Mouse (Mus musculus): ENCODE data around the gene Ppm1l. TPM values are rescaled to one million over a fixed set of nuclear protein-coding genes. Genes with fewer than 3 reads are reported as not detected.

The Ppm1l gene
- total RNA-seq, 1 experiment from 2014 or later, result 1.5 TPM

DNA sequence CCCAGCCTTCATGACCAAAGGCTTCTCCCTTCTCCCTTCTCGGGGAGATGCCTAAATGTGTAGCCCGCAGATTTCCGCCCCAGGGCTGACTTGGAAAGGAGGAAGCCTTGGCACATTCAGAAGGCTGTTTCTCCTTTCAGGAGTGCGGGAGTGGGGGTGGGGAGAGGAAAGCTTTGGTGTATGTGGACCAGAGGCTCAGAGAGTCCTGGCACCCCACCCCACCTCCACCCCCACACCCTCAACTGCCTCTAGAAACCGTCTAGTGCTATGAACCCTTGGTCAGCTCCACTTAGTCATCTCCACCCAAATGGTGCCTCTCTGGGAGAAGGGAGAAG, 282.5 kb downstream of the Ppm1l start:
- ATAC-seq (replicated peaks; ENCODE audit: insufficient number of reproducible peaks, low FRiP score, low TSS enrichment, poor library complexity, severe bottlenecking), result no peak

DNA sequence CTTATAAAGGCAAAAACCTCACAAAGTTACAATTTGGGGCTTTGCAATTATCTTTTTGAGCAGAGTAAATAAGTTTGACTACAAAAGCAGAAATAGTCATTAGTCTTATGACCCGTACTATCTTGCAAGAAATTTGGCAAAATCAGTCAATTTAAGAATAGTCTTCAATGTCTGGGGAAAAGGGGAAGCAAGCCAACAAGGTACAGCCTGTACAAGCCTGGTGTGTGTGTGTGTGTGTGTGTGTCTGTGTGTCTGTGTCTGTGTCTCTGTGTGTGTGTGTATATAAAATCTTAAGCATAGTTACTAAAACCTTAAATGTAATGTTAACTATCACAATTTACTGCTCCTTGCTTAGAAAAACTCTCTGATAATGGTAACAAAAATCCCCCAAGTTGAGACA, 290.3 kb downstream of the Ppm1l start:
- no peak for ATAC-seq (replicated peaks; ENCODE audit: insufficient number of reproducible peaks, low FRiP score, low TSS enrichment, poor library complexity, severe bottlenecking)

DNA sequence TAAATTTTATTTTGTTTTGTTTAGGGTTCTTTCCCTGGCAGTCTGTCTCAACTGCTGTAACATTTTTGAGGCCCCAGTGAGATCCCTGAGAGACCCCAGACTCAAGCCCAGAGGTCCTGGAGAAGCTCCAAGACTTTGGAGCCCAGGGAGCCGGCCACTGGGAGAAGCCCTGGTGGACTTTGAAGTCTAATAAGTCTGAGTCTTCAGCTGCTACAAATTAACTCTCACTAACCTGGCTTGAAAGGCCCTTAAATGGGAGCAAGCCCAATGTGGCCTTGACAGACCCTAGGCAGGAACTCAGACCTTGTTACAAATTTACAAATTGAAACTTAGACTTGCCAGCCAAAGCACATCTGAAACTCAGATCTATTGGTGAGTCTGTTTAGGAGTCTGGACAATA, 290.8 kb downstream of the Ppm1l start:
- no peak for ATAC-seq (replicated peaks; ENCODE audit: insufficient number of reproducible peaks, low FRiP score, low TSS enrichment, poor library complexity, severe bottlenecking)

DNA sequence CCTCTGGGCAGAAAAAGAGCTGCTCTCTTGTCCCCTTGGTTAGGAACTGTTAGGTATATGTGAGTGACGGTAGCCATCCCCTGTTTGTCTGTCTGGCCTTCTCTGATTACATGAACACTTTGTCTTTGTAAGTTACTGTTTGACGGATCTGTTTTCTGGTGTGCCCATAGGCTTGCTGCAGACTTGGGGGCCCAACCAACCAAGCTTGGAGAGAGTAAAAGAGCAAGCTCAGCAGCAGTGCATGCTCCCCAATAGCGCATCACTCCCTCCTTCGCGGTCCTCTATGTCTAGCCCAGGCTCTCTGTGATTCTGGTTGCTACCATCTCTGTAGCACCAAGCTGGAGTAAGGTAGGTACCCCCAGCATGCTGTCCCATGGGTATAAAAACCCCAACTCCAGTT, 291.2 kb downstream of the Ppm1l start:
- ATAC-seq (replicated peaks; ENCODE audit: insufficient number of reproducible peaks, low FRiP score, low TSS enrichment, poor library complexity, severe bottlenecking), result no peak

Other genes with a start within 250 kb of the Ppm1l start
- 173 to 214 TPM (median 173 TPM) in 3 replicates for gene Kpna4, start 189.7 kb upstream of the Ppm1l start, total RNA-seq (2017)
- 0.86 TPM in 1 of 3 replicates, not detected in the others for gene Arl14, start 94.4 kb upstream of the Ppm1l start, total RNA-seq (2017)